Mouse (Mus musculus) naive thymus-derived CD4-positive, alpha-beta T cell, adult 5 months (primary cell): Measurements from ENCODE around the gene Adra2a. TPM values are rescaled to one million over a fixed set of nuclear protein-coding genes. Genes with fewer than 3 reads are reported as not detected.

ENCODE experiments used
- polyA plus RNA-seq: library from polyadenylated mRNA; unstranded; fragments of 100-300 nt; shearing (Covaris generic); gene quantifications from one replicate; pipeline ENCODE4 v1.2.1, GENCODE M21; 2017

Gene Adra2a
- polyA plus RNA-seq, result not detected

DNA sequence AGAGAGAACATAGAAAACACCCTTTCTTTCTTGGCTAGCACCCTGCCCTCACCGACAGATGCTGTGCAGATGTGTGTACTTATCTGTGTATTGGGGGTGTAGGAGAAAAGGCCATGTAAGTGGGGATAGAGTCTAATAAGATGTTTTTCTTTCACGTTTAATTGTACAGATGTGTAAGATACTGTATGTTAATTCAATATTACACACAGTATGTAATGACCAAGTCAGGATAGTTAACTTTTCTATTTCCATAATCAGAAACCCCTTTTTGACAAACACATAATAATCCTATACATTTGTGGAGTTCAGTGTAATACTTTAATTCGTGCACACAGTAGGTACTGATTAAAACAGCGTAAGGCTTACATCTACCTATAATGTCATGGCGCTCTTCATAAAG, at the start of gene Adra2a:
Gene Adra2a (plus strand): TSS at position 301 of the 400 bp plus-strand sequence.

Other genes with a start within 250 kb of the Adra2a start
- 92.5 TPM for gene Pdcd4, start 151.9 kb upstream of the Adra2a start, polyA plus RNA-seq
- 69.2 TPM for gene Shoc2, start 99.8 kb upstream of the Adra2a start, polyA plus RNA-seq
- 53.0 TPM for gene Bbip1, start 99.5 kb upstream of the Adra2a start, polyA plus RNA-seq